Mouse (Mus musculus) heart, postnatal 25 days (tissue): ENCODE results near the gene Arhgap35. TPM values are rescaled to one million over a fixed set of nuclear protein-coding genes. Genes with fewer than 3 reads are reported as not detected.
"Not testable (repeated sequence)": the region's sequence is repeated elsewhere in the genome, so short reads cannot be mapped to it uniquely, and the experiment has no call there.

Source experiments
- DNase-seq: peaks from one replicate; pipeline ENCODE4 v3.0.0; 2022; ENCODE audit warnings: low spot score
- intact Hi-C: fragments of 180-260 bp; cut with DNase I; formaldehyde crosslinking; loops from one replicate; pipeline ENCODE4 v1.15.1; 2025
- total RNA-seq, 2 experiments: library from RNA; stranded (reverse); gene quantifications; 2 replicates each; pipeline ENCODE4 v1.2.3; 2021

The Arhgap35 gene
- total RNA-seq, 2 experiments from 2014 or later: 34.2 to 35.8 TPM

- intact Hi-C loops: no loop called here
- no peak for DNase-seq
Measured at GRCm38 (mm10) chr7:16608961-16609360, 5.8 kb downstream of the Arhgap35 start.

- intact Hi-C loops: no loop called here
Measured at GRCm38 (mm10) chr7:16608046-16608445, 6.7 kb downstream of the Arhgap35 start.

GRCm38 (mm10) chr7:16606808-16607207, 8.0 kb downstream of the Arhgap35 start:
- intact Hi-C loops, DNase-seq: not testable (repeated sequence)

More at GRCm38 (mm10) chr7:16608046-16608445, 6.7 kb downstream of the Arhgap35 start:
- no peak for DNase-seq

- intact Hi-C loops: no loop called here
- DNase-seq: no peak
Measured at GRCm38 (mm10) chr7:16604141-16604540, 10.7 kb downstream of the Arhgap35 start.

- intact Hi-C loops: no loop called here
- no peak for DNase-seq
Measured at GRCm38 (mm10) chr7:16601683-16602102, 13.1 kb downstream of the Arhgap35 start.

- no peak for DNase-seq
- intact Hi-C loops: no loop called here
Measured at GRCm38 (mm10) chr7:16599006-16599405, 15.8 kb downstream of the Arhgap35 start.

GRCm38 (mm10) chr7:16591292-16591691, 23.5 kb downstream of the Arhgap35 start:
- no peak for DNase-seq
- intact Hi-C loops: no loop called here

GRCm38 (mm10) chr7:16587649-16588048, 27.1 kb downstream of the Arhgap35 start:
- intact Hi-C loops: no loop called here
- no peak for DNase-seq

GRCm38 (mm10) chr7:16584384-16584783, 30.4 kb downstream of the Arhgap35 start:
- no peak for DNase-seq
- intact Hi-C loops: no loop called here

GRCm38 (mm10) chr7:16583775-16584174, 31.0 kb downstream of the Arhgap35 start:
- no peak for DNase-seq
- intact Hi-C loops: loop anchor here (2.0 kb wide), 1 partner anchor 29 kb away; no protein-coding TSS in a partner anchor

- intact Hi-C loops: loop anchor here (2.0 kb wide), 1 partner anchor 31 kb away; no protein-coding TSS in a partner anchor
- no peak for DNase-seq
Measured at GRCm38 (mm10) chr7:16582299-16582698, 32.5 kb downstream of the Arhgap35 start.

GRCm38 (mm10) chr7:16581276-16582100, 33.3 kb downstream of the Arhgap35 start:
- intact Hi-C loops: loop anchor here (2.0 kb wide), 1 partner anchor 31 kb away; no protein-coding TSS in a partner anchor
- no peak for DNase-seq

- DNase-seq: no peak
- intact Hi-C loops: no loop called here
Measured at GRCm38 (mm10) chr7:16576719-16577118, 38.1 kb downstream of the Arhgap35 start.

- no peak for DNase-seq
- intact Hi-C loops: no loop called here
Measured at GRCm38 (mm10) chr7:16571191-16571590, 43.6 kb downstream of the Arhgap35 start.

- intact Hi-C loops: no loop called here
- DNase-seq: no peak
Measured at GRCm38 (mm10) chr7:16570737-16571136, 44.1 kb downstream of the Arhgap35 start.

GRCm38 (mm10) chr7:16564491-16564890, 50.3 kb downstream of the Arhgap35 start:
- intact Hi-C loops: no loop called here
- DNase-seq: no peak

- DNase-seq: no peak
- intact Hi-C loops: no loop called here
Measured at GRCm38 (mm10) chr7:16557783-16558538, 56.8 kb downstream of the Arhgap35 start.

- intact Hi-C loops: no loop called here
- no peak for DNase-seq
Measured at GRCm38 (mm10) chr7:16557251-16557650, 57.5 kb downstream of the Arhgap35 start.

- intact Hi-C loops: no loop called here
Measured at GRCm38 (mm10) chr7:16554215-16554614, 60.6 kb downstream of the Arhgap35 start.

GRCm38 (mm10) chr7:16551581-16551980, 63.2 kb downstream of the Arhgap35 start:
- intact Hi-C loops: no loop called here

More at GRCm38 (mm10) chr7:16554215-16554614, 60.6 kb downstream of the Arhgap35 start:
- DNase-seq: no peak

GRCm38 (mm10) chr7:16549299-16549698, 65.5 kb downstream of the Arhgap35 start:
- DNase-seq: no peak
- intact Hi-C loops: no loop called here

More at GRCm38 (mm10) chr7:16551581-16551980, 63.2 kb downstream of the Arhgap35 start:
- DNase-seq: no peak
